Mouse (Mus musculus): ENCODE data around the gene Trpv6. TPM values are rescaled to one million over a fixed set of nuclear protein-coding genes. Genes with fewer than 3 reads are reported as not detected.

Gene Trpv6
- polyA plus RNA-seq, 1 experiment from 2014 or later: 0.90 TPM

DNA sequence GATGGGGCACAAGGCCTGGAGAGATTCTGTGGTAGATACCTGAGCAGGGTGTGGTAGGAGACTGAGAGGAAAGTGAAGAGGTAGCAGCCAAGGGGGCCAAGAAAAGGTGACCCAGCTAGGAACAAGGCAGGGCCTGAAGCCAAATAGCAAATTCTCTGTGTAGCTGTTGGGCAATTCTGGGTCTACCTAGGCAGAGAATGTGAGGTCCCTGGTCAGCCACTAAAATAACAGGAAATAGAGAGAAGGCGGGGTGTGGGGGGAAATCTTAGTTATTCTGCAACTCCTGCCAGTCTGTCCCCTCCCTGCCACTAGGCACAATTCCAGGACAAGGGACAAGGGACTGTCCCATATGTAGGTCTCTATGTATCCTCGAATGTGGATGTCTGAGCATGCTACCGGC lies 7.0 kb upstream of the Trpv6 start:
- Histone ChIP-seq H3K36me3 (no peaks in the 10 kb centered on the region), H3K4me3 (replicated peaks) (no peak overlapping the region), H3K9ac (replicated peaks) (no peak overlapping the region), H3K27ac (no peak overlapping the region), H3K9me3 (no peaks in the 10 kb centered on the region), H3K4me2 (replicated peaks) (no peak overlapping the region), H3K4me1 (replicated peaks) (no peaks in the 10 kb centered on the region), H3K27me3 (no peaks in the 10 kb centered on the region)
- ATAC-seq: no peak
- 92% methylated on average over 3 of the region's 3 CpGs for WGBS

DNA sequence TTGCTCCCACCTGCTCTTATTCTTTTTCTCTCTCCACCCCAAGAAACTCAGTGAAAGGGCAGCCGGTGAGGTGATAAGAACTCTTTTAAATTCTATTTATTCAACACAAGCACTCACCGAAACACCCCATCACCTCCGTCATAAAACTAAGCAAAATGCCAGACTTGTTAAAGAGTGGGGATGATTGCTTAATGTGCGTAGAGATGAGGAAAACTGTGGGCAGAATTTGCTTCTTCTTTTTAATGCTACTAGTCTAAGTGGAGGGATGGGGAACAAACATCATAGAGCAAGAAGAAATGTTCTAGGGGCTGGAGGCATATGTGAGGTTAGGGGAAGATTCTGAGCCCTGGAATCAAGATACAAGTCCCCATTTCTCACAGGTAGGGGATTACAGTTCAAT lies 6.6 kb upstream of the Trpv6 start:
- no peaks in the 10 kb centered on the region for H3K36me3 ChIP-seq
- H3K27ac ChIP-seq: no peak overlapping the region
- H3K9me3 ChIP-seq: no peaks in the 10 kb centered on the region
- no peaks in the 10 kb centered on the region for H3K4me1 ChIP-seq (replicated peaks)
- no peaks in the 10 kb centered on the region for H3K27me3 ChIP-seq
- ATAC-seq: no peak
- no peak overlapping the region for H3K9ac ChIP-seq (replicated peaks)
- WGBS: 92% methylated on average over 4 of the region's 4 CpGs
- H3K4me3 ChIP-seq (replicated peaks): no peak overlapping the region
- no peak overlapping the region for H3K4me2 ChIP-seq (replicated peaks)

DNA sequence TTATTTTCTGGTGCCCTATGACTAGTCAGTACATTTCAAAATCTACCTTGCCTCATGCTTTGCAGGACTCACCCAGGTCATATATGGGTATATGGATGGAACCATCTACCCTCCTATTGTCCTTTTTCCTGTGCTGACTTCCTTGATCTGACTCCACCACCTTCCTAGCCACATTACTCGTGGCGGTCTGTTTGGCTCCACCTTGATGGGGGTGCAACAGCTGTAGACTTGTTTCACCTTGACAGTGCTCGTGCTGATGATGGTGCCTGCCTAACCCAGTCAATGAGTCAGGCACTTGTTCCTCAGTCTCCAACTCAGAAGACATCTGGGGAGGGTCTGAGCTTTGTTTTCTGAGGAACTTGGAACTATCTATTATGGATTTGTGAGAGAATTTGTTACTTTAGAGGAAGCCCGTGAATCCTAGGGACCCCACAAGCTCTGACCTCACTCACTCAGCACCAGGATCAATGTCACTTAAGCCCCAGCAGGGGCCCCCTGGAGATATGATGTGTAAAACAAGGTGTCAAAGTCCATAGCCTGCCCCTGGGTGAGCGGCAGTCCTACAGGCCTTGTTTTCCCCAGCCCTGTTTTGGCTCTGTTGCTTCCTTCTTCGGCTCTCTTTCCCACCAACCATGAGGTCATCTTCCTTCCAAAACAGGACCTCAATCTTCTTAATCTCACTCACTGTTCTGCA lies 5.1 kb upstream of the Trpv6 start:
- no peak overlapping the region for H3K9ac ChIP-seq (replicated peaks)
- no peak overlapping the region for H3K4me2 ChIP-seq (replicated peaks)
- no peak overlapping the region for H3K4me3 ChIP-seq (replicated peaks)
- WGBS: 90% methylated on average over 6 of the region's 6 CpGs
- no peak overlapping the region for H3K27ac ChIP-seq
- no peaks in the 10 kb centered on the region for H3K27me3 ChIP-seq
- no peaks in the 10 kb centered on the region for H3K4me1 ChIP-seq (replicated peaks)
- no peaks in the 10 kb centered on the region for H3K9me3 ChIP-seq
- no peaks in the 10 kb centered on the region for H3K36me3 ChIP-seq
- ATAC-seq: no peak

DNA sequence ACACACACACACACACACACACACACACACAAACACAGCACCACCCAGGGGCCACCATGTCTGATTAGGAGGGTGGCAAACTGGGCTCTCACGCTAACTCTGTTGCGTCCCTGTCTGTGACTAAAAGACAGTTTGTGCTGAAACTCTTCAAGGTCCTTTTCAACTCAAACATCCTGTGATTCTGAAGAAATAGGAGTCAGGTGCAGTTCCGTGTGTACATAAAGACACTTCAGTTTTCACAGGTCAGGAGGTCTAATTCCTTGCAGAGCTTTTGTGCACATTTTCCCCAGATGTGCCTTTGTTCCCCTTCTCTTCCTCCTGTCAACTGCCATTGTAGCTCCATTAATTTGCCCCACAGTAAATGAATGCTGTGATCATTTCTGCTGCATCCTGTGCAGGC lies 4.2 kb upstream of the Trpv6 start:
- Histone ChIP-seq H3K27me3 (no peaks in the 10 kb centered on the region), H3K4me2 (replicated peaks) (no peak overlapping the region), H3K36me3 (no peaks in the 10 kb centered on the region), H3K4me3 (replicated peaks) (no peak overlapping the region), H3K27ac (no peak overlapping the region), H3K9ac (replicated peaks) (no peak overlapping the region), H3K4me1 (replicated peaks) (no peaks in the 10 kb centered on the region), H3K9me3 (no peaks in the 10 kb centered on the region)
- 60% methylated on average over 3 of the region's 3 CpGs for WGBS
- no peak for ATAC-seq

DNA sequence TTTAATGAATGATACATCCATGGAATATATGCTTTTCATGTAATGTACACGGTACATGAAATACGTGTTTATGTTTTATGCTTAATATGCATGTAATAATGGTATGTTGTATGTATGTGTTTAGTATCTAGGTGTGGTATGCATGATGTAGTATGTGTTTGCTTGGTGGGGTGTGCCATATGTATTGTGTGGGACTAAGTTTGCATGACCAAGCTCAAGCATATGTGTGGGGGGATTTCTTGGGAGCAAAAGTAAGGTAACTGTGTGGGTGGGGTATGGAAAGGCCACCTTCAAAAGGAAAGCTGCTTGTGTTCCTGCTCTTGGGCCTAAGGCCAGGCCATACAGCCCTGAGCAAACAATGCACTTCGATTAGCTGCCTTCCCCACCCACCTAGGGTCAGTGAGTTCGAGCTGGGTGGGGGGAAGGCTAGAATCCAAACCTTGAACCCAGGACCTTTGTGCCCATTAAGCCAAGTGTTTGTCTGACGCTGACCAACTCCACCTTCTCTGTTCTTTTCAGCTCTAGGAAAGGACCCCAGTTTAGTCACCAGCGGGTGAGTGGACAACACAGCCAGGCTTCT lies 1.8 kb upstream of the Trpv6 start:
- Histone ChIP-seq H3K4me3 (replicated peaks) (no peak overlapping the region), H3K4me1 (replicated peaks) (no peaks in the 10 kb centered on the region), H3K9me3 (no peaks in the 10 kb centered on the region), H3K27ac (no peak overlapping the region), H3K27me3 (no peaks in the 10 kb centered on the region), H3K9ac (replicated peaks) (no peak overlapping the region), H3K36me3 (no peaks in the 10 kb centered on the region), H3K4me2 (replicated peaks) (no peak overlapping the region)
- ATAC-seq: no peak
- WGBS: 85% methylated on average over 6 of the region's 6 CpGs

DNA sequence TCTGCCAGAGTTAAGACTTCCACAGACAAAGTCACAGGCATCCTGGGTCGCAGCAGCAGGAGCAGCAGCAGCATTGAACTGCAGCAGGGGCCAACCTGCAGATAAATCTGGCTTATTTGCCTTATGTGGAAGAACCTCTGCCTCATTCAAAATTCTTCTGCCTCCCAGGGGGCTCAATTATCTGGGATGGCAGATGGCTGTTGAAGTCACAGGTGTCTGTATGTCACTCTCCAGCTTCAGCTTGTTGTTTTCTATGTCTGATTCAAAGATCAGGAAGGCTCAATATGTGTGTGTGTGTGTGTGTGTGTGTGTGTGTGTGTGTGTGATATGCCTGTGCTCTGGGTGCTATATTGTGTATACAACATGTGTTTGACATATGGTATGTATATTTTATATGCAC lies 1.2 kb upstream of the Trpv6 start:
- Histone ChIP-seq H3K36me3 (no peaks in the 10 kb centered on the region), H3K27me3 (no peaks in the 10 kb centered on the region), H3K9me3 (no peaks in the 10 kb centered on the region), H3K4me3 (replicated peaks) (no peak overlapping the region), H3K9ac (replicated peaks) (no peak overlapping the region), H3K27ac (no peak overlapping the region), H3K4me1 (replicated peaks) (no peaks in the 10 kb centered on the region), H3K4me2 (replicated peaks) (no peak overlapping the region)
- peak; percentile 61 for ATAC-seq
- 40% methylated on average over 1 of the region's 1 CpGs for WGBS

DNA sequence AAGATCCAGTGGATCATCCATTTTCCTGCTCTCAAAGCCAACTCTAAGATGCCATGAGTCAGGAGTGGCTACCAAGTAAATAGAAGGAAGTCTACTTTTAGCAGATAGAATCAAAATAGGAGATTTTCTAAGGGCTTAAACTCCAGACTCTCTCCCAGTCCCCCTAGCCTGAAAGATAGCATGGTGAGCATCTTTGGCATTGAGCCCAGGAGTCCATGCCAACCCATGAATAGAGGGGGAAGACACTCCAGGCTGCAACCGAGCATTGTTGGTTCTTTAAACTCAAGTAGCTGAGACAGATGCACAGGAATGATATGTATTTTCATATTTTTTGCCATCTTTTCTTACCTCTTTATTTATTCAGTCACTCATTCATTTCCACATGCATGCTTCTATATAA lies 994 bp downstream of the Trpv6 start:
- WGBS: 54% methylated on average over 1 of the region's 1 CpGs
- no peak for ATAC-seq
- H3K4me3 ChIP-seq (replicated peaks): no peak overlapping the region

DNA sequence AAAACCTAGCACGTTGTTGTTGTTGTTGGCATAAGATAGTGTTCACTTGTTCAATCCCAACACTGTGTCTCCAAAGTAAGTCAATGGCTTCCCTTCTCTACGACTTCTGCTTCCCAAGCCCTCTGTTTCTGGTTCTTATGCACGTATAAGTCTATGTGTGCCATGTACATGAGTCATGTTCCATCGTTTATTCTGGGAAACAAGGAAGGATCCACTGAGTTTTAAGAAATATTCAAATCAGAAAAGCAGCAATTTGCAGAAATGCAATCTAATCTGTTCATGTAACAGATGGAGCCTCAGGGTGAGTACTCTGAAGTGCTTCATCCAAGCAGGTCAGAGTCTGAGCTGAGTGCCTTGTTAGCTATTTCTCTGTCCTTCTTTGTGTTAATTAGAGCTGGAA lies 4.7 kb downstream of the Trpv6 start:
- WGBS: 84% methylated on average over 4 of the region's 4 CpGs
- no peak for ATAC-seq

More for the DNA sequence above, 994 bp downstream of the Trpv6 start:
- no peak overlapping the region for H3K4me2 ChIP-seq (replicated peaks)
- no peaks in the 10 kb centered on the region for H3K9me3 ChIP-seq
- H3K27me3 ChIP-seq: no peaks in the 10 kb centered on the region
- no peaks in the 10 kb centered on the region for H3K4me1 ChIP-seq (replicated peaks)
- H3K36me3 ChIP-seq: no peaks in the 10 kb centered on the region
- H3K27ac ChIP-seq: no peak overlapping the region
- H3K9ac ChIP-seq (replicated peaks): no peak overlapping the region

DNA sequence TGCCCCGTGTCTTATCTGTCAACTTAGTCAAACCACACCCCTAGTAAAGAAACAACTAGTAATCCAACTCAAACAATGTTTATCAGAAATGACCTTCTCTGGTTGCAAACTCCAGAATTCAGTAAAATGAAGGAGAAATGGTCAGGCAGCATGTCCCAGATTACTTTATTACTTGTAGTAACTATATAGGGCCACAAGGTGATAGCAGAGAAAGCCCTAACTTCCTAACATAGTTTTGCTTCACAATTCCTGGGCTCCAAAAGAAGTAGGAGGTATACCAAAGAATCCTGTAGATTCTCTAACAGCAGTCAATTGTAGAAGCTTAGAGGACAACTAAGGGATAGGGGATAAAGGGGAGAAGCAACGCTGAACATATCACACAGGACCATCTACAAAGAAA lies 5.4 kb downstream of the Trpv6 start:
- no peaks in the 10 kb centered on the region for H3K27me3 ChIP-seq
- WGBS: 75% methylated on average over 2 of the region's 2 CpGs
- H3K9ac ChIP-seq (replicated peaks): no peak overlapping the region
- H3K4me1 ChIP-seq (replicated peaks): no peaks in the 10 kb centered on the region
- no peak for ATAC-seq
- no peaks in the 10 kb centered on the region for H3K9me3 ChIP-seq
- no peak overlapping the region for H3K4me3 ChIP-seq (replicated peaks)
- H3K4me2 ChIP-seq (replicated peaks): no peak overlapping the region
- no peaks in the 10 kb centered on the region for H3K36me3 ChIP-seq
- no peak overlapping the region for H3K27ac ChIP-seq

More for the DNA sequence above, 4.7 kb downstream of the Trpv6 start:
- Histone ChIP-seq H3K4me1 (replicated peaks) (no peaks in the 10 kb centered on the region), H3K36me3 (no peaks in the 10 kb centered on the region), H3K9ac (replicated peaks) (no peak overlapping the region), H3K27me3 (no peaks in the 10 kb centered on the region), H3K4me3 (replicated peaks) (no peak overlapping the region), H3K27ac (no peak overlapping the region), H3K9me3 (no peaks in the 10 kb centered on the region), H3K4me2 (replicated peaks) (no peak overlapping the region)

DNA sequence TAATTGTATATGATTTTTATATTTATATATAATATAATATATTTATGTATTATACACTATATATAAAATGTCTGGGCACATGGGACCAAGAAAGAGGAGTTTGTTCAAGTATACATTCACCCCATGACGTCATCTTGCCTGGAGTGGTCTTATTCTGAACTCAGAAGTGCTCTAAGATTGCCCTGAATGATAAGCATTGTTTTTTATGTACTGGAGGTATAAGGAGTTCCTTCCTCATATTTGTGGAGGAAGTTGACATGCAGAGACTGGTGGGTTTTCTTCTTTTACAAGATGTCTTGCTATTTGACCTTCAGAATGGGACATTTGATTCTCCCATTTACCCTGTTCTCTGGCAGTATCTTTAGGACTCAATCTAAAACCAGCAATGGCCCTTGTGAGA lies 8.0 kb downstream of the Trpv6 start:
- no peak overlapping the region for H3K4me3 ChIP-seq (replicated peaks)
- no peak overlapping the region for H3K9ac ChIP-seq (replicated peaks)
- ATAC-seq: no peak
- H3K4me2 ChIP-seq (replicated peaks): no peak overlapping the region
- H3K9me3 ChIP-seq: no peaks in the 10 kb centered on the region
- no peaks in the 10 kb centered on the region for H3K36me3 ChIP-seq
- WGBS: 91% methylated on average over 1 of the region's 1 CpGs
- H3K27ac ChIP-seq: no peak overlapping the region
- H3K4me1 ChIP-seq (replicated peaks): no peaks in the 10 kb centered on the region
- H3K27me3 ChIP-seq: no peaks in the 10 kb centered on the region

DNA sequence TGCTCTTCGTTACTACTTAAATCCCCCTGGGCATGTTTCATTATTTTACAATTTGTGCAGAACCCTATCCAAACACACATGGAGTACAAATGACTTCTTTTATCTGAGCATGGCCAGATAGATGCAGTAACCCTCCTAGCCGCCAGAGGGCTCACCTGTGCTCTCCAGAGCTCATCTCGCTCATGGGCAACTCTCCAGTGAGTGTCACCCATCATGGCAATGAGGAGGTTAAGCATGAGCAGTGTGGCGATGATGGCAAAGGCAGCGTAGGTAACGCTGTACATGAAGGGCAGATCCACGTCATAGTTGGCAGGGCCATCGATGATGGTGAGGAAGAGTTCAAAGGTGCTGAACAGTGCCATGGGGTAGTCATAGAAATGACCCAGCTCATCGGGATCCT lies 13.5 kb downstream of the Trpv6 start:
- H3K36me3 ChIP-seq: peaks cover 31% of the 10 kb centered on the region
- H3K27ac ChIP-seq: no peak overlapping the region
- ATAC-seq: peak; percentile 51; the same call in 1 of the 2 replicates
- no peak overlapping the region for H3K4me2 ChIP-seq (replicated peaks)
- no peaks in the 10 kb centered on the region for H3K9me3 ChIP-seq
- no peak overlapping the region for H3K4me3 ChIP-seq (replicated peaks)
- no peak overlapping the region for H3K9ac ChIP-seq (replicated peaks)
- WGBS: 66% methylated on average over 9 of the region's 9 CpGs
- no peaks in the 10 kb centered on the region for H3K4me1 ChIP-seq (replicated peaks)
- H3K27me3 ChIP-seq: no peaks in the 10 kb centered on the region

DNA sequence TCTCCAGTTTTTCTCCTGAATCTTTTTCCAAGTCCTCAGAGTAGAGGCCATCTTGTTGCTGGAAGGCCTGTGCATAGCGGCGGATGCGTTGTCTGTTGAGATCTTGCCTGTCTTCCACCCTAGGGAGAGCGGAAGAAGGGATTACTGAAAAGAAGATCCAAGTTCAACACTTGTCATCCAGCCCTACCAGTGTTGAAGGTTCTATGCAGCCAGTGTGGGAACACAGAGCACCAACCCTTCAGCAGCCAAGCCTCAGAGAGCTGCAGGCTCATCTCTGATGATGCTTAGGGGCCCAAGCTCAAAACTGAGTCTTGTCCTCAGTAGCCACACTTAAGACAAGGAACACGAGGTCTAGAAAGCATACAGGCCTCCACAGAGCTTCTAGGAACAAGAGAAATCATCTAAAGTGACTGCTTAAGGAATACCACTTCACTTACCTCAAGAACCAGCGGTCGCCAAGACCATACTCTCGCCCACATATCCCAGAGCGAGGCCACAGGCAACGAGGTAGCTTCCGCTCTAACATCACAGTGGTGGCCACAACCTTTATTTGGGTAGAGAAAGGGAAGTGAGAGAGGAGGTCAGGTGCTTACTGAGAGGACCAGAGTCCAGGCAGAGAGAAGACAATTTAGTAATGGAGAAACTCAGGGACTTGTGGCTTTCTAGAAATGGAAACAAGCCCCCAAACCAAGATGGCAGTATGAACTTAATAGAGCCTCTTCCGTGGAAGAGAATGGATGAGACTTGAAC lies 14.8 kb downstream of the Trpv6 start:
- H3K4me1 ChIP-seq (replicated peaks): no peaks in the 10 kb centered on the region
- no peak overlapping the region for H3K4me2 ChIP-seq (replicated peaks)
- H3K36me3 ChIP-seq: peaks cover 44% of the 10 kb centered on the region
- H3K9me3 ChIP-seq: no peaks in the 10 kb centered on the region
- no peaks in the 10 kb centered on the region for H3K27me3 ChIP-seq
- H3K27ac ChIP-seq: no peak overlapping the region
- ATAC-seq: no peak
- H3K9ac ChIP-seq (replicated peaks): no peak overlapping the region
- H3K4me3 ChIP-seq (replicated peaks): no peak overlapping the region
- WGBS: 90% methylated on average over 12 of the region's 12 CpGs
